Mouse (Mus musculus) mature B cell (primary cell): ENCODE measurements around the gene Tubb5.

ENCODE experiments used
- in situ Hi-C: fragments of 300-500 bp; cut with MboI; formaldehyde crosslinking; loops from 2 replicates; pipeline ENCODE4 v1.14.3; 2019

Tubb5 gene

GRCm38 (mm10) chr17:35829737-35830136 lies 8.4 kb downstream of the Tubb5 start:
- in situ Hi-C loops: loop anchor here (10.0 kb wide), 1 partner anchor 165 kb away; no protein-coding TSS in a partner anchor

GRCm38 (mm10) chr17:35825109-35825850 lies 12.8 kb downstream of the Tubb5 start:
- in situ Hi-C loops: no loop called here

GRCm38 (mm10) chr17:35824402-35824801 lies 13.7 kb downstream of the Tubb5 start:
- in situ Hi-C loops: no loop called here

GRCm38 (mm10) chr17:35822964-35823937 lies 14.9 kb downstream of the Tubb5 start, which contains the start of gene Flot1:
Flot1 (plus strand) TSS chr17:35823230.
- in situ Hi-C loops: no loop called here

GRCm38 (mm10) chr17:35822564-35822963 lies 15.5 kb downstream of the Tubb5 start:
- in situ Hi-C loops: no loop called here

GRCm38 (mm10) chr17:35821439-35822430 lies 16.4 kb downstream of the Tubb5 start, which contains the start of gene Ier3:
Ier3 (plus strand) TSS chr17:35821684.
- in situ Hi-C loops: no loop called here

- in situ Hi-C loops: no loop called here
Measured at GRCm38 (mm10) chr17:35820111-35820510, 18.0 kb downstream of the Tubb5 start.

- in situ Hi-C loops: no loop called here
Measured at GRCm38 (mm10) chr17:35817226-35817625, 20.9 kb downstream of the Tubb5 start.

- in situ Hi-C loops: no loop called here
Measured at GRCm38 (mm10) chr17:35816686-35817085, 21.4 kb downstream of the Tubb5 start.

- in situ Hi-C loops: no loop called here
Measured at GRCm38 (mm10) chr17:35815836-35816235, 22.3 kb downstream of the Tubb5 start.

GRCm38 (mm10) chr17:35814678-35815077 lies 23.4 kb downstream of the Tubb5 start:
- in situ Hi-C loops: no loop called here

- in situ Hi-C loops: no loop called here
Measured at GRCm38 (mm10) chr17:35813653-35814052, 24.5 kb downstream of the Tubb5 start.

GRCm38 (mm10) chr17:35813245-35813647 lies 24.9 kb downstream of the Tubb5 start:
- in situ Hi-C loops: no loop called here

- in situ Hi-C loops: no loop called here
Measured at GRCm38 (mm10) chr17:35812736-35813135, 25.4 kb downstream of the Tubb5 start.

GRCm38 (mm10) chr17:35812307-35812706 lies 25.8 kb downstream of the Tubb5 start:
- in situ Hi-C loops: no loop called here

GRCm38 (mm10) chr17:35810900-35811648 lies 27.0 kb downstream of the Tubb5 start:
- in situ Hi-C loops: no loop called here

GRCm38 (mm10) chr17:35809395-35809794 lies 28.7 kb downstream of the Tubb5 start:
- in situ Hi-C loops: no loop called here

- in situ Hi-C loops: no loop called here
Measured at GRCm38 (mm10) chr17:35808073-35808472, 30.0 kb downstream of the Tubb5 start.

GRCm38 (mm10) chr17:35803858-35804399 lies 34.2 kb downstream of the Tubb5 start:
- in situ Hi-C loops: no loop called here

GRCm38 (mm10) chr17:35803020-35803419 lies 35.1 kb downstream of the Tubb5 start:
- in situ Hi-C loops: no loop called here
